Mouse (Mus musculus) embryo, embryonic 11.5 days (tissue): ENCODE measurements around the gene Arl14.
A peak's percentile ranks its signal among the peaks of the same experiment; 100 is the strongest.

Experiments
- DNase-seq: peaks from one replicate; pipeline ENCODE4 v3.0.0-alpha.2; 2012; ENCODE audit warnings: low read depth, low spot score

Gene Arl14

GRCm38 (mm10) chr3:69221806-69222501 is at the start of gene Arl14:
Gene Arl14 (plus strand): TSS chr3:69222419.
- no peak for DNase-seq

DNA sequence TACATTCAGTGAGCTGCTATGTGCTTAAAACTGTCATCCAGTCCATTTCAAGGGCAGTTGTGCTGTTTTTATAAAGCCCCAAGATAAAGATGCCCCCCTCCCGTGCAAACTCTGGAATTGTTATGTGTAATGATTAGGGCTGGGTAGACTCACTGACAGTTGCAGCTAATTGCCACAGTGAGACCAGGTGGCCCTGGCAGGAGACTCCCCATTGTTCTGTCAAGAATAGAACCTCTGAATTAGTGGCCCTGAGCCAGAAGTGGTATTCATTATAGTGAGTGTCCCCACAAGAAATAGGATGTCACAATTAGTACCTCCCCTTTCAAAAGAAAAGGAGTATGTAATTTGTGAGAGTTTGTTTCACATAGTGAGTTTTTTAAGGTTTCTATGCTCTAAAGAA is 47.0 kb upstream of the Arl14 start:
- no peak for DNase-seq

DNA sequence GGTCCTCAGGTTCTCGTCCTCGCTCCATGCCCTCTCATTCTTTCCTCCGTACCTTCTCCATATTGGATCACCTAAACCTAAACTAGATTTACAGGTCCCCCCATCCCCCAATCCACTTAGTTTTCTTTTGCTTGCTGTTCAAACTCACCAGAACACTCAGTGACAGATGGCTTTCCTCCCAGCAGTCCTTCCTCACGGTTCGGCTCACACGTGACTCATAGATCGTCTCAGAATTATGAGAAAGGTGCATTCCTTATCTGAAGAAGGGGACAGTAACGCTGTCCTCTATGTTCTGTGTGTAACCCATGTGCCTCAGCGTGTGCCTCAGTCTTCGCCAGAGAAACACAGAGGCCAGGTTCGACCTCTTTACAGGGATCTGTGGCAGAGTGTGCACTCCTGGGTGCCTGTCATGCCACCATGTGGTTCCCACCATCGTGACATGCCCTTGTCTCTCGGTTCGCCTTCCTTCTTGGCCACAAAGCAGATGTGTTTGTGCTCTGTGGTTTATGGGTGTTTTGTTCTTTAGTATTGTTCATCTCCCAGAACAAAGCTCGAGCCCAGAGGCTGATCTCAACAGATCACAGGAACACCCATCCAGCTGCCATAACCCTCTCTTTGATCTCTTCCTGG is 44.9 kb upstream of the Arl14 start:
- DNase-seq: no peak

GRCm38 (mm10) chr3:69177914-69178313 is 44.3 kb upstream of the Arl14 start:
- DNase-seq: no peak

- no peak for DNase-seq
Measured at GRCm38 (mm10) chr3:69178365-69179004, 43.7 kb upstream of the Arl14 start.

DNA sequence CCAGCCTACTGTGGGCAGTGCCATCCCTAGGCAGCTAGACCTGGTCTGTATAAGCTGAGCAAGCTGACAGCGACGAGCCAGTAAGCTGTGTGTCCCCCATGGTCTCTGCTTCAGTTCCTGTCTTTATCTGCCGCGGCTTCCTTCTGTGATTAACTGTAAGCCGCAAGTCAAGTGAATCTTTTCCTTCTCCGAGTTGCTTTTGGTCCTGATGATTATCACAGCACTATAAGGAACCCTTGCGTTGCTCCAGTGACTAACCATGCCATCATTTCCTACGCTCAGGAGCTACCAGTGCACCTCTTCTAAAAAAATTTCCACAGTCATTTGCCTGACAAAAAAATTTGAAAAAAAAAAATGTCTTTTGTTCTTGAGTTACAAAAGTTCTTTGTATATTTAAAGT is 40.7 kb upstream of the Arl14 start:
- DNase-seq: no peak

DNA sequence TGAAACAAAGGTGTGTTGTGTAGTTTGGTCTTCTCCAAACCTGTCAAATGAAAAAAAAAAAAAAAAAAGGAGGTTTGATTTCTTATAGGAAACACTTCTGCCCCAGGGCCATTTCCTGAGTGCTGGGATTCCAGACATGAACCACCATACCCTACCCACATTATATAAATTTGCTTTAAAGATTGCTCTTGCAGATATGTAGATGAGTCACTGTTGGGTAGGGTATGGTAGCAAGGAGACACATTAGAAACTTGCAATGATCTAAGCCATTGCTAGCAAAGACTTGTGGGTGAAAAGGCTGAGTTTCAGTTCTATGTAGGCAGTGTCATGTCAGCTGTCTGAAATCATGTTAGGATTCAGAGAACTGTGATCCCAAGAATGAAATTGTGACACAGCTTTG is 40.0 kb upstream of the Arl14 start:
- no peak for DNase-seq

DNA sequence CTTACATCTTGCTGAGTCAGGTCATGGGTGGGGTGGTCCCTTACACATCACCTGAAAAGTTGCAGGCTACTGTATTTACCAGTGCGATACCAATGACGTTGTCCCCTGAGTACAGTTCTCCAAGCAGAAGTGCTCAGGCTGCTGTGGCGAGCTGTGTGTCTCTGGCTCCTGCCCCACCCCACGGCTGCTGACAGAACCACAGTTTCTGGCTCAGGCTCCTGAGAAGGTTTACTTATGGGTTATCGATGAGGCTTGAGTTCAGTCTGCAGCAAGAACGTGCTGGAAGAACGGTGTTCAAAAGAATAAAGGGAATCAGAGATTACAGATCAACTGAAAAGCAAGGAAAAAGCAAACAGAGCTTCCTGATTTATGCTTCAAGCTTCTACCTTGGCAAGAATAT is 37.0 kb upstream of the Arl14 start:
- no peak for DNase-seq

DNA sequence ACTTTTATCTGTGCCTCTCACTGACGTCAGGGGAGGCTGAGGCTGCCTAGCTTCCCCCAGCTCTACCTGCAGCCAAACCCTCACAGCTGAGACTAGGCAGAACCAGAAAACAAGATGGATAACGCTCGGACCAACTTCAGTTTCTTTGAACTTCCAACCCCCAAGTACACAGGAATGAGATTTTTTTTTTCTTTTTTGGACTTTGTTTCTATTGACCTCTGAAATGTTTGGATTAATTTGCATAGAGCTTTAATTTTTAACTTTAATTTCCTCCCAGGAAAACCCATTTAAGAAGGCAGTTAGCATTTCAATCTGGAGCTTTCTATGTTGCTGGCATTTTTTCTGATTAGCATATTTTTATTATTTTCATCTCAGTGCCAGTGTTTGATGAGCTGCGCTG is 36.2 kb upstream of the Arl14 start:
- DNase-seq: no peak

DNA sequence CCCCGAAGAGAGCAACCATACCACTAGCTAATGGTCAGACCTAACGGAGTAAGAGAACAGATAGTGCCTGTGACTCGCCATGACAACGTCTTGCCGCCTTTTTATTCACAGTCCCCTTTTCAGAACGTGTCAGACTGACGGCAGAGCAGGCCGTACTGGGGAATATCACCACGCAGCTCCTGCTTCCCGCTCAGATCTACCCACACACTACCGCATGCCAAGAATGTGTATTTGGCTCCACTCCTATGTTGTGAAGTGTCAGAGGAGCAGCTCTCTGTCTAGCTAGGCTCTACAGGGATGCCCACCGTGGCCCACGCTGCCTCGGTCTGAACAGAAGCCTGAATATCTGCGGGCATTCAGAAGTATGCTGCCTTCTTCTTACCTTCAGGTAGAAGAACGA is 35.6 kb upstream of the Arl14 start:
- no peak for DNase-seq

DNA sequence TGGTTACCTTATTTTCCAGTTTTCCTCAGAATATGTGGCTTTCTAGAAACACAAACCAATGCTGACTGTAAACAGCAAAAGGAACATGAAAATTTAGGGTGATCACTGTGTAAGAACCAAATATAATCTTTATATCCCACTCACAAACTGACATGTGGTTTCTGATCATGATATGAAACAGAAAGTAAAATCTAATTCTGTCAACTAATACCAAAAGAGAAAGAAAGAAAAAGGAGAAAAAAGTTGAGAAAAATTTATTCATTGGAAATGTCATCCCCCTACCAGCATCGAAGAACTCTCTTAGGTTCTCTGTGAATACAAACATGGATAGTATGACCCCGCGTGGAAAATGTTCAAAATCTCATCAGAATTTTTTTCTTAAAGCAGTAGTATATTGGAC is 29.2 kb upstream of the Arl14 start:
- no peak for DNase-seq

GRCm38 (mm10) chr3:69194496-69194895 is 27.7 kb upstream of the Arl14 start:
- peak; percentile 11 for DNase-seq

DNA sequence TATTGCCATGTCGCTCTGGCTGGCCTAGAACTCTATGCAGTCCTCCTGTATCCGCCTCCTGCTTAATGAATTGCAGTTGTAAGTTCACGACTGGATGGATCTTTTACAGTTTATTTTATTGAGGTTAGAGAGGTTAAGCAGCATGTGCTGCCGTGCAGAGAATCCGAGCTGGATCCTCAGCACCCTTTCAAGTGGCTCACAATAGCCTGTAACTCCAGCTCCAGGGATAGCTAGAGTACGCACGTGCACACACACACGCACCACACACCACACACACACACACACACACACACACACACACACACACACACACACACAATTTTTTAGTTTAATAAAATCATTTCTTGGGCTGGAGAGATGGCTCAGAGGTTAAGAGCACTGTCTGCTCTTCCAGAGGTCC is 27.0 kb upstream of the Arl14 start:
- no peak for DNase-seq

DNA sequence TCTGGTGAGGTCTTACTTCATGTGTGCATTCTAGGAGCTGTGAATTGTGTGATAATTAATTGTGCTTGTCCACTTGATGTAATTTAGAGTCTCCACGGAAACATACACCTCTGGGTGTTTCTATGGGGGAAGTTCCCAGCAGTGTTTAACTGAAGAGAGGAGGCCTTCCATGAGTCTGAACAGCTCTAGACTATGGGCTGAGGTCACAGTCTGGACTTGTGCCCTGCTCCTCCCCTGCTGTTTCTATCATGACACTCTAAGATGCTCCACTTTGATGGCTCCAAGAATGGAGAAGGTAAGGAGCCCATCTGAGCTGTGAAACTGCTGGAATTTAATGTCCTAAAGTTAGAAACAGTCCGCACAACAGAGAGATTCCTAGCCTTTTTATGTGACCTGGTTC is 24.1 kb upstream of the Arl14 start:
- no peak for DNase-seq

DNA sequence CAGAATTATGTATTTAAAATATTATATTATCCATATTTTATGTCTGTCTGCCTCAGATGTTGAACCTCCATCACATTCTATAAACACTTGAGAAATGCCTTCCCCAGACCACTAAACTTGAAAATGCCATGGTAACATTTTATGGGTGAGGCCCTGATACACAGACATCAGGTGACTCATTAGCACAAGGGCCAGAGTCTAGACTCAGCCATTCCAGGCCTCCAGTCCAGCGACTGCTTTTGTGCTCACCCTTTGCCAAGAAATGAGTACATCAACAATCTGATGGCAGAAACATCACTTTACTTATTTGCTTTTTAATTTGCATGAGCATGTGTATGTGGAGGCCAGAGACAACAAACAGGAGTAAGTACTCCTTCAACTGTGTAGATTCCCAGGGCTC is 22.0 kb upstream of the Arl14 start:
- no peak for DNase-seq

- DNase-seq: no peak
Measured at GRCm38 (mm10) chr3:69201206-69201605, 21.0 kb upstream of the Arl14 start.

- DNase-seq: no peak
Measured at GRCm38 (mm10) chr3:69202876-69203275, 19.3 kb upstream of the Arl14 start.

- no peak for DNase-seq
Measured at GRCm38 (mm10) chr3:69205266-69206054, 16.8 kb upstream of the Arl14 start.

- no peak for DNase-seq
Measured at GRCm38 (mm10) chr3:69206193-69206893, 15.9 kb upstream of the Arl14 start.

DNA sequence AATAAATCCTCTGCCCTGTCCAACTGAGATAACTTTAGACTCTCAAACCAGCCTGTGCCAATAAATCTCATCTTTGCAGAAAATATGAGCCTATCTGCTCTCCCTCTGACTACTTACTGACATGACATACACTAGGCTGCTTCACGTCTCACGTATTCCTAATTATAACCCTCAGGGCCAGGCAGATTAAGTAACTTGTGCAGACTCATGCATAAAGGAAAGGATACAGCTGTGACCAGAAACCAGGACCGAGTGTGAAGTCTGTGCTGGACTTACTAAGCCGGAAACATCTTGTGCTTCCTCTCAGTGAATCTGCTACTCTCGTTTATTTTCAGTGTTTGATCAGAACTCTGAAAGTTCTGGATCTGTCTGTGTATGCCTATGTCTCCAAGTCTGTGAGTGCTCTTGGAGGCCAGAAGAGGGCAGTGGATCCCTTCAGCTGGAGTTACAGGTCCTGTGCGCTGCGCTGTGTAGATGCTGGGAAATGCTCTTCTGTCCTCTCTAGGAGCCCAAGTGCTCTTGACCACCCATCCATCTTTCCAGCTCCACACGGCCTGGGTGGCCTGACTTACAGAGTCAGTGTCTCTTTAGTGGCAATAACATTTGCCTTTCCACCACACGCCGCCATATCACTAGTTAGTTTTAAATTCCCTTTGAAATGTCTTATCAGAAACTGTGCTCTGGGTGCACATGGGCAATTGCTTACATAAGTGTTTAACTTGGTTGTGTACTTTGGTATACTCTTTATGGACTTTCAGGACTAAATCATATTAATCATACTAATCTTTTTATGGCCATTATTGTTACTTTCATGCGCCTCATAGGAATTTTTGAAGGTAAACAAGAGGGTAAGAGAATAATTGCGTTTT is 13.5 kb upstream of the Arl14 start:
- peak; percentile 27 for DNase-seq

DNA sequence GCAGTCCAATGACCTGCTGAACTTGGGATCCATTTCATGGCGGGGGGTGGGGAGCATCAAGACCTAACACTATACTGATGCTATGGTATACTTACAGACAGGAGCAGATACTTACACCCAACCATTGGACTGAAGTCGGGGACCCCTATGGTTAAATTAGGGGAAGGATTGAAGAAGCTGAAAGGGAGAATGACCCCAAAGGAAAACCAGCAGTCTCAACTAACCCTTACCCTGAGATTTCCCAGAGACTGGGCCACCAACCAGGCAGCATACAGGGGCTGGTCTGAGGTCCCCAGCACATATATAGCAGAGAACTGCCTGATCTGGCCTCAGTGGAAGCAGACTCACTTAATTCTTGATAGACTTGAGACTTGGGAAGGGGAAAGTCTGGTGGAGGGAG is 10.0 kb upstream of the Arl14 start:
- DNase-seq: no peak
